Mouse (Mus musculus) embryonic facial prominence, embryonic 14.5 days (tissue): Measurements from ENCODE around the gene Vmn2r109. TPM values are rescaled to one million over a fixed set of nuclear protein-coding genes. Genes with fewer than 3 reads are reported as not detected.
"Not testable (repeated sequence)": the region's sequence is repeated elsewhere in the genome, so short reads cannot be mapped to it uniquely, and the experiment has no call there.

Experiments
- ATAC-seq: fragments of 200-750 bp; cut with Nextera tagmentation; 2 replicates; pipeline ENCODE4 v1.8.0; 2017; ENCODE audit warnings: low read depth, moderate number of reproducible peaks, moderate TSS enrichment
- DNase-seq: peaks from one replicate; pipeline ENCODE4 v3.0.0-alpha.2; 2015; ENCODE audit warnings: low spot score
- H3K27ac ChIP-seq: fragments of 300-500 bp; sonication (generic); replicated peaks from 2 replicates; pipeline ENCODE4 v1.5.1; 2014; ENCODE audit warnings: low read depth, mild to moderate bottlenecking, low read length, moderate library complexity
- H3K27me3 ChIP-seq: fragments of 300-500 bp; sonication (generic); replicated peaks from 2 replicates; pipeline ENCODE4 v1.6.1; 2014; ENCODE audit warnings: low read length; ENCODE audit not compliant: control insufficient read depth, insufficient read depth
- H3K36me3 ChIP-seq: fragments of 300-500 bp; sonication (generic); 2 replicates; pipeline ENCODE4 v1.6.1; 2014; ENCODE audit warnings: low read length, mixed read lengths; ENCODE audit not compliant: control insufficient read depth, insufficient read depth
- H3K4me1 ChIP-seq: fragments of 300-500 bp; sonication (generic); 2 replicates; pipeline ENCODE4 v1.6.1; 2014; ENCODE audit warnings: antibody characterized with exemption, low read length; ENCODE audit not compliant: control insufficient read depth, insufficient read depth
- H3K4me2 ChIP-seq: fragments of 300-500 bp; sonication (generic); 2 replicates; pipeline ENCODE4 v1.6.1; 2014; ENCODE audit warnings: low read depth, mild to moderate bottlenecking, low read length, moderate library complexity, mixed read lengths
- H3K4me3 ChIP-seq: fragments of 300-500 bp; sonication (generic); 2 replicates; pipeline ENCODE4 v1.5.1; 2014; ENCODE audit warnings: low read depth, mild to moderate bottlenecking, low read length
- H3K9ac ChIP-seq: fragments of 300-500 bp; sonication (generic); 2 replicates; pipeline ENCODE4 v1.6.1; 2014; ENCODE audit warnings: low read depth, mild to moderate bottlenecking, low read length, moderate library complexity, mixed read lengths
- H3K9me3 ChIP-seq: fragments of 300-500 bp; sonication (generic); 2 replicates; pipeline ENCODE4 v1.6.1; 2016; ENCODE audit warnings: low read length; ENCODE audit not compliant: control insufficient read depth
- WGBS: fragments of 180-500 bp; shearing (Covaris S2); extraction: QIAGEN DNeasy Blood & Tissue Kit; methylation state at CpG from one replicate; pipeline ENCODE4 v1.1.7; 2014; 5-methylcytosine and 5-hydroxymethylcytosine counted together
- polyA plus RNA-seq: library from polyadenylated mRNA; unstranded; fragments of >200 nt; fragmentation: Nextera tagmentation; extraction: Ambion mirVana; gene quantifications from 2 replicates; pipeline ENCODE4 v1.2.1, GENCODE M21; 2014

The Vmn2r109 gene
- not detected in 2 replicates for polyA plus RNA-seq

GRCm38 (mm10) chr17:20564656-20565055 is at the start of gene Vmn2r109:
TSS of gene Vmn2r109 (minus strand) at chr17:20564756.
- no peak within 1 kb of the TSS for H3K4me3 ChIP-seq
- WGBS, result 85% methylated on average over 1 of the region's 1 CpGs
- DNase-seq (no peak), ATAC-seq (no peak)
- H3K36me3 ChIP-seq, result no peaks in the 10 kb centered on the region
- no peaks in the 10 kb centered on the region for H3K9me3 ChIP-seq
- H3K4me2 ChIP-seq, result no peak within 1 kb of the TSS
- H3K27me3 ChIP-seq, result no peaks in the 10 kb centered on the region
- H3K4me1 ChIP-seq, result no peaks in the 10 kb centered on the region
- H3K9ac ChIP-seq, result no peak within 1 kb of the TSS
- H3K27ac ChIP-seq, result no peak within 1 kb of the TSS

- H3K36me3 ChIP-seq, result no peaks in the 10 kb centered on the region
- WGBS, result 37% methylated on average over 1 of the region's 1 CpGs
- H3K4me3 ChIP-seq, result no peak within 1 kb of the TSS
- H3K27ac ChIP-seq, result no peak within 1 kb of the TSS
- no peaks in the 10 kb centered on the region for H3K9me3 ChIP-seq
- no peak within 1 kb of the TSS for H3K9ac ChIP-seq
- DNase-seq (no peak), ATAC-seq (no peak)
- H3K27me3 ChIP-seq, result no peaks in the 10 kb centered on the region
- H3K4me1 ChIP-seq, result no peaks in the 10 kb centered on the region
- H3K4me2 ChIP-seq, result no peak within 1 kb of the TSS
Measured at GRCm38 (mm10) chr17:20596323-20596722, 31.8 kb upstream of the Vmn2r109 start, which contains the start of gene Vmn2r110. TSS of gene Vmn2r110 (minus strand) at chr17:20596423.

GRCm38 (mm10) chr17:20508247-20508646 is 56.3 kb downstream of the Vmn2r109 start:
- H3K9ac ChIP-seq, H3K36me3 ChIP-seq, DNase-seq, H3K9me3 ChIP-seq, H3K27ac ChIP-seq, ATAC-seq, H3K4me2 ChIP-seq, H3K4me3 ChIP-seq, H3K4me1 ChIP-seq, H3K27me3 ChIP-seq: not testable (repeated sequence)

GRCm38 (mm10) chr17:20497858-20498257 is 66.7 kb downstream of the Vmn2r109 start, which contains the start of gene Vmn1r225:
TSS of gene Vmn1r225 (plus strand) at chr17:20498158.
- no peak within 1 kb of the TSS for H3K4me3 ChIP-seq
- H3K36me3 ChIP-seq, result no peaks in the 10 kb centered on the region
- DNase-seq, result no peak
- no peak for ATAC-seq
- no peaks in the 10 kb centered on the region for H3K4me1 ChIP-seq
- H3K9me3 ChIP-seq, result no peaks in the 10 kb centered on the region
- H3K4me2 ChIP-seq, result no peak within 1 kb of the TSS
- H3K27me3 ChIP-seq, result no peaks in the 10 kb centered on the region
- no peak within 1 kb of the TSS for H3K9ac ChIP-seq
- H3K27ac ChIP-seq, result no peak within 1 kb of the TSS

Other genes starting within 250 kb of the Vmn2r109 start
- not detected in 2 replicates for gene Vmn2r107, start 219.5 kb downstream of the Vmn2r109 start, polyA plus RNA-seq
- 0.06 TPM in 1 of 2 replicates, not detected in the other for gene Vmn1r224, start 150.6 kb downstream of the Vmn2r109 start, polyA plus RNA-seq
- not detected in 2 replicates for gene Vmn2r108, start 83.4 kb downstream of the Vmn2r109 start, polyA plus RNA-seq
- gene Vmn1r225, start 66.6 kb downstream of the Vmn2r109 start, polyA plus RNA-seq, result not detected in 2 replicates
- 0.03 and 0.05 TPM in 2 replicates for gene Vmn2r110, start 31.7 kb upstream of the Vmn2r109 start, polyA plus RNA-seq
- not detected in 2 replicates for gene Fpr-rs3, start 60.1 kb upstream of the Vmn2r109 start, polyA plus RNA-seq
- gene Vmn1r226, start 118.1 kb upstream of the Vmn2r109 start, polyA plus RNA-seq, result not detected in 2 replicates
- not detected in 2 replicates for gene Vmn1r227, start 165.1 kb upstream of the Vmn2r109 start, polyA plus RNA-seq
- gene Vmn1r228, start 221.4 kb upstream of the Vmn2r109 start, polyA plus RNA-seq, result not detected in 2 replicates
- gene Vmn1r229, start 246.8 kb upstream of the Vmn2r109 start, polyA plus RNA-seq, result 0.07 TPM in 1 of 2 replicates, not detected in the other